Mouse (Mus musculus) frontal cortex, postnatal 36 days (tissue): ENCODE measurements at regions not wholly inside any gene's neighbourhood (a gene's known extent, or its start where the extent isn't known, plus 50 kb on each side); places are given as distances from the start of the nearest gene placed in this dataset.

ENCODE experiments used
- DNase-seq, 2 experiments: peaks; one replicate each; pipeline ENCODE4 v3.0.0; 2022; ENCODE audit warnings: low spot score in 2 of 2

- peak in 1 of 2 experiments; percentile 7 for DNase-seq
Measured at GRCm38 (mm10) chr4:30216086-30216485, 1403.2 kb downstream of the Epha7 start.

GRCm38 (mm10) chr4:30227139-30227538 lies 1414.2 kb downstream of the Epha7 start:
- DNase-seq, result peak in 1 of 2 experiments; percentile 15

- DNase-seq, result no peak
Measured at GRCm38 (mm10) chr4:30262101-30262500, 1449.2 kb downstream of the Epha7 start.

GRCm38 (mm10) chr4:30268026-30268425 lies 1455.1 kb downstream of the Epha7 start:
- DNase-seq, result peak; percentile 3 to 20

- DNase-seq, result no peak
Measured at GRCm38 (mm10) chr4:30270000-30270399, 1457.1 kb downstream of the Epha7 start.

GRCm38 (mm10) chr4:30312438-30312837 lies 1499.5 kb downstream of the Epha7 start:
- DNase-seq, result no peak

GRCm38 (mm10) chr4:30312956-30313355 lies 1500.0 kb downstream of the Epha7 start:
- no peak for DNase-seq

- DNase-seq, result no peak
Measured at GRCm38 (mm10) chr4:30315348-30315747, 1502.4 kb downstream of the Epha7 start.

- no peak for DNase-seq
Measured at GRCm38 (mm10) chr4:30316995-30317394, 1504.1 kb downstream of the Epha7 start.

GRCm38 (mm10) chr4:30320038-30320437 lies 1507.1 kb downstream of the Epha7 start:
- DNase-seq, result no peak

- DNase-seq, result no peak
Measured at GRCm38 (mm10) chr4:30347552-30347951, 1534.6 kb downstream of the Epha7 start.
